Mouse (Mus musculus) liver, adult (tissue): ENCODE results near the gene Ceacam19.

Experiments
- GATA4 ChIP-seq: IDR thresholded peaks from 2 replicates; pipeline ENCODE4 v1.6.1; 2014; ENCODE audit warnings: mild to moderate bottlenecking, low read length; ENCODE audit not compliant: insufficient replicate concordance

Gene Ceacam19

GRCm38 (mm10) chr7:19830682-19831156, 57.0 kb downstream of the Ceacam19 start:
- TF ChIP-seq GATA4, result peak; percentile 93; the same call in 1 of the 2 replicates

- no peak for TF ChIP-seq GATA4
Observed at GRCm38 (mm10) chr7:19829694-19830093, 58.1 kb downstream of the Ceacam19 start.

GRCm38 (mm10) chr7:19826756-19827155, 61.0 kb downstream of the Ceacam19 start:
- TF ChIP-seq GATA4, result no peak
